Mouse (Mus musculus) thymus, adult 2 months (tissue): ENCODE data around the gene Ccdc51. TPM values are rescaled to one million over a fixed set of nuclear protein-coding genes. Genes with fewer than 3 reads are reported as not detected.

Source experiments
- DNase-seq: peaks from one replicate; pipeline ENCODE4 v3.0.0; 2021
- H3K27ac ChIP-seq: fragments of 200-500 bp; 2 replicates; pipeline ENCODE4 v1.5.1; 2012; ENCODE audit warnings: low read length, control low read depth; ENCODE audit not compliant: control insufficient read depth, insufficient read depth
- H3K27me3 ChIP-seq: fragments of 200-500 bp; 2 replicates; pipeline ENCODE4 v1.6.1; 2012; ENCODE audit warnings: mild to moderate bottlenecking, low read length, moderate library complexity, mixed read lengths; ENCODE audit not compliant: control insufficient read depth, insufficient read depth
- H3K36me3 ChIP-seq: fragments of 200-500 bp; 2 replicates; pipeline ENCODE4 v1.6.1; 2012; ENCODE audit warnings: mild to moderate bottlenecking, low read length, moderate library complexity; ENCODE audit not compliant: control insufficient read depth, insufficient read depth
- H3K4me1 ChIP-seq: fragments of 200-500 bp; replicated peaks from 2 replicates; pipeline ENCODE4 v1.6.1; 2012; ENCODE audit warnings: low read length; ENCODE audit not compliant: control insufficient read depth, insufficient read depth
- H3K4me3 ChIP-seq: fragments of 200-500 bp; 2 replicates; pipeline ENCODE4 v1.5.1; 2012; ENCODE audit warnings: mild to moderate bottlenecking, low read length, control low read depth, moderate library complexity; ENCODE audit not compliant: control insufficient read depth, insufficient read depth
- CTCF ChIP-seq: fragments of 200-500 bp; IDR thresholded peaks from 2 replicates; pipeline ENCODE4 v1.5.1; 2012; ENCODE audit warnings: mild to moderate bottlenecking, control low read depth, low read length, moderate library complexity, borderline replicate concordance; ENCODE audit not compliant: control insufficient read depth, poor library complexity, insufficient read depth; ENCODE audit errors: extremely low read depth
- POLR2A ChIP-seq: fragments of 200-500 bp; IDR thresholded peaks from 2 replicates; pipeline ENCODE4 v1.6.1; 2012; ENCODE audit warnings: mild to moderate bottlenecking, low read length, control low read depth, moderate library complexity; ENCODE audit not compliant: control insufficient read depth, poor library complexity, insufficient read depth; ENCODE audit errors: extremely low read depth
- WGBS: fragments of 180-500 bp; shearing (Covaris S2); methylation state at CpG from one replicate; pipeline ENCODE4 v1.1.7; 2018; 5-methylcytosine and 5-hydroxymethylcytosine counted together
- polyA plus RNA-seq: library from polyadenylated mRNA; depleted of rRNA; stranded (reverse); fragments of >200 nt; gene quantifications from 2 replicates; pipeline ENCODE4 v1.2.3, GENCODE M21; 2012

The Ccdc51 gene
- polyA plus RNA-seq, 1 experiment = 11.9 TPM

GRCm38 (mm10) chr9:109090446-109090845, 8.2 kb downstream of the Ccdc51 start:
- 93% methylated on average over 15 of the region's 15 CpGs for WGBS
- peaks cover 9% of the 10 kb centered on the region for H3K4me1 ChIP-seq
- no peak for DNase-seq
- H3K27ac ChIP-seq = no peak overlapping the region
- TF ChIP-seq CTCF = no peak
- no peak for TF ChIP-seq POLR2A
- no peak overlapping the region for H3K4me3 ChIP-seq
- no peaks in the 10 kb centered on the region for H3K36me3 ChIP-seq
- H3K27me3 ChIP-seq = no peaks in the 10 kb centered on the region

GRCm38 (mm10) chr9:109091802-109092201, 9.5 kb downstream of the Ccdc51 start:
- Histone ChIP-seq H3K4me1 (peaks cover 17% of the 10 kb centered on the region), H3K27me3 (no peaks in the 10 kb centered on the region), H3K27ac (no peak overlapping the region), H3K4me3 (no peak overlapping the region), H3K36me3 (no peaks in the 10 kb centered on the region)
- no peak for DNase-seq
- TF ChIP-seq CTCF = no peak
- TF ChIP-seq POLR2A = no peak
- WGBS = 96% methylated on average over 8 of the region's 8 CpGs

- DNase-seq = no peak
- H3K27ac ChIP-seq = no peak overlapping the region
- H3K36me3 ChIP-seq = no peaks in the 10 kb centered on the region
- WGBS = 95% methylated on average over 6 of the region's 6 CpGs
- no peak overlapping the region for H3K4me3 ChIP-seq
- TF ChIP-seq POLR2A = no peak
- TF ChIP-seq CTCF = no peak
- H3K4me1 ChIP-seq = peaks cover 17% of the 10 kb centered on the region
- H3K27me3 ChIP-seq = no peaks in the 10 kb centered on the region
Measured at GRCm38 (mm10) chr9:109092799-109093198, 10.5 kb downstream of the Ccdc51 start.

- TF ChIP-seq POLR2A = no peak
- 65% methylated on average over 11 of the region's 11 CpGs for WGBS
- H3K4me1 ChIP-seq = peaks cover 17% of the 10 kb centered on the region
- H3K4me3 ChIP-seq = no peak overlapping the region
- no peaks in the 10 kb centered on the region for H3K27me3 ChIP-seq
- H3K27ac ChIP-seq = no peak overlapping the region
- no peak for DNase-seq
- no peaks in the 10 kb centered on the region for H3K36me3 ChIP-seq
Measured at GRCm38 (mm10) chr9:109093786-109094552, 11.7 kb downstream of the Ccdc51 start.

- Histone ChIP-seq H3K27ac (no peak overlapping the region; the same call in 1 of the 2 replicates), H3K36me3 (no peaks in the 10 kb centered on the region), H3K27me3 (no peaks in the 10 kb centered on the region), H3K4me3 (peak overlapping the region; percentile 84), H3K4me1 (peaks cover 17% of the 10 kb centered on the region)
- no peak for TF ChIP-seq CTCF
- TF ChIP-seq POLR2A = no peak
- 12% methylated on average over 21 of the region's 21 CpGs for WGBS
- no peak for DNase-seq
Measured at GRCm38 (mm10) chr9:109094553-109095136, 12.4 kb downstream of the Ccdc51 start.

GRCm38 (mm10) chr9:109095137-109095982, 13.1 kb downstream of the Ccdc51 start, which contains the start of gene Plxnb1:
TSS of gene Plxnb1 (plus strand) at chr9:109095389.
- Histone ChIP-seq H3K4me1 (peaks cover 18% of the 10 kb centered on the region), H3K27me3 (no peaks in the 10 kb centered on the region), H3K36me3 (no peaks in the 10 kb centered on the region), H3K4me3 (peak within 1 kb of the TSS; percentile 84), H3K27ac (no peak within 1 kb of the TSS; the same call in 1 of the 2 replicates)
- WGBS = under 1% methylated on average over 101 of the region's 102 CpGs
- DNase-seq = peak; percentile 76
- TF ChIP-seq CTCF = 0 out of 2 replicates have a peak, but pooled peaks have one; percentile 30
- 0 out of 2 replicates have a peak, but pooled peaks have one; percentile 26 for TF ChIP-seq POLR2A
